Mouse (Mus musculus) skeletal muscle tissue, adult 2 months (tissue): ENCODE results near the gene Dnhd1.
A peak's percentile ranks its signal among the peaks of the same experiment; 100 is the strongest.
"Not testable (repeated sequence)": the region's sequence is repeated elsewhere in the genome, so short reads cannot be mapped to it uniquely, and the experiment has no call there.

Experiments
- DNase-seq: peaks from one replicate; pipeline ENCODE4 v3.0.0-alpha.2; 2012; ENCODE audit warnings: low read depth, low spot score

The Dnhd1 gene

DNA sequence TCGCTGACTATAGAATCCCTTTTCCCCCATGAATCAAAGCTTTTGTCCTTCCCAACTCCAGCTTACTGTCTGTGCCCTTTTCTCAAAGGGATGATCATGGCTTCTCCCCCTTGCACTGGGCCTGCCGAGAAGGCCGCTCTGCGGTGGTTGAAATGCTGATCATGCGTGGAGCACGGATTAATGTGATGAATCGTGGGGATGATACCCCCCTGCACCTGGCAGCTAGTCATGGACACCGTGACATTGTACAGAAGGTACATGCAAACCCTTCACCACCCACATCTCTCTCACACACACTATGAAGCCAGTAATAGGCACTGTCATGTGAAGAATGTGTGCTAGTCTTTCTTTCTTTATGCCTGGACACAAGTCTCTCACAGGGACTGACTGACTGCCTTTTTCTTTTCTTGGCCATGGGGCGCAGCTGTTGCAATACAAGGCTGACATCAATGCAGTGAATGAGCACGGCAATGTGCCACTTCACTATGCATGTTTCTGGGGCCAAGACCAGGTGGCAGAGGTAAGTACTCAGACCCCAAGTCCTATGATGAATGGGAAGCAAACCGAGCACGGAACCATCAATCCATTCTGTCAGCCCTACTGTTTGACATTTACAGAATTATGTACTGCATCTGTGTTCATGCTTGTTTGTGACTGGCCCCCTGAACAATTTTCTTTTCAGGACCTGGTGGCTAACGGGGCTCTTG lies 89.6 kb downstream of the Dnhd1 start:
- no peak for DNase-seq

DNA sequence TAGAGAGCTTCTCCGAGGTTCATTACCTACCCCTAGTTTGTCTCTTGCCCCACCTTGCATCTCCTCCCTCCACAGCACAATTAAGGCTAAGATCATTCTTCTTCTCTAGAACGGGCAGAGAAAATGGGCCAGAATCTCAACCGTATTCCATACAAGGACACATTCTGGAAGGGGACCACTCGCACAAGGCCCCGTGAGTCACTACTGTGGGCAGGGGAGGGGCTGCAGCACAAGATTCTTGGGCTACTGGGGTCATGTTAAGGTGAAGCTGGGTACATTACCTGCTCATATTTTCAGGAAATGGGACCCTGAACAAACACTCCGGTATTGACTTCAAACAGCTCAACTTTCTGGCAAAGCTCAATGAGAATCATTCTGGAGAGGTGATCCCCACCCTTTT lies 90.2 kb downstream of the Dnhd1 start:
- no peak for DNase-seq

DNA sequence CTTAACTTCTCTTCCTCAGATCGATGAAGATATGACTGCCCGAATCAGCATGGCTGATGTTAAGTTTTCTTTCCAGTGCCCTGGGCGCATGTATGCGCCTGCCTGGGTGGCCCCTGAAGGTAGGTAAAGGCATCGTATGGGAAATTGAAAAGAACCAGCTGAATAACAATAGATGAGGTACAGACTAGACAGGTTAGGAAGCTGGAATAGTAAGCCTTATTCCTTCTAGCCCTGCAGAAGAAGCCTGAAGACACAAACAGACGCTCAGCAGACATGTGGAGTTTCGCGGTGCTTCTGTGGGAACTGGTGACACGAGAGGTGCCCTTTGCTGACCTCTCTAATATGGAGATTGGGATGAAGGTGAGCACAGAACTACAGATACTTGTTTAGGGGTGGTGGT lies 91.4 kb downstream of the Dnhd1 start:
- no peak for DNase-seq

DNA sequence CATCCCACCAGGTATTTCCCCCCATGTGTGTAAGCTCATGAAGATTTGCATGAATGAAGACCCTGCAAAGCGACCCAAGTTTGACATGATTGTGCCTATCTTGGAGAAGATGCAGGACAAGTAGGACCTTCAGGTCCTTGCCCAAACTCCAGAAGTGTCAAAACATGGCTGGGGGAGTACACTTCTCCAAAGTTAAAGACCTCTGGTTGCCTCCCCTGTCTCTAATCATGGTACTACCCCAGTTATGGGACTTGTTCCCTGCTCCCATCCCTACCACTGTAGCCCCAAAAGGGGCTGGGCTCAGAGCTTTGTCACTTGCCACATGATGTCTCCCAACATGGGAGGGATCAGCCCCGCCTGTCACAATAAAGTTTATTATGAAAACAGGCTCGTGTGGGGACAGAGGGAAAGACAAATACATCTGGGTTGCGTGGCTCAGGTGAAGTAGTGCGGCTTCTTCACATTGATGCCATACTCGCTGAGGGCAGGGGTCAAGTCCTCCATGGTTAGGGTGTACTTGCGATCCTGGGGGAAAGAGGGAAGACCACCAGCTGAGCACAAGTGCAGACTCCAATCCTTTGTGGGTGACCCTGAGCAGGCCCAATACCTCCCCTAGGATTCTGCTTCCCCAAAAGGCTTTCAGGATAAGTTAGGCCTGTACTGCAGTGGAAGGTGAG lies 92.0 kb downstream of the Dnhd1 start:
- DNase-seq: not testable (repeated sequence)

DNA sequence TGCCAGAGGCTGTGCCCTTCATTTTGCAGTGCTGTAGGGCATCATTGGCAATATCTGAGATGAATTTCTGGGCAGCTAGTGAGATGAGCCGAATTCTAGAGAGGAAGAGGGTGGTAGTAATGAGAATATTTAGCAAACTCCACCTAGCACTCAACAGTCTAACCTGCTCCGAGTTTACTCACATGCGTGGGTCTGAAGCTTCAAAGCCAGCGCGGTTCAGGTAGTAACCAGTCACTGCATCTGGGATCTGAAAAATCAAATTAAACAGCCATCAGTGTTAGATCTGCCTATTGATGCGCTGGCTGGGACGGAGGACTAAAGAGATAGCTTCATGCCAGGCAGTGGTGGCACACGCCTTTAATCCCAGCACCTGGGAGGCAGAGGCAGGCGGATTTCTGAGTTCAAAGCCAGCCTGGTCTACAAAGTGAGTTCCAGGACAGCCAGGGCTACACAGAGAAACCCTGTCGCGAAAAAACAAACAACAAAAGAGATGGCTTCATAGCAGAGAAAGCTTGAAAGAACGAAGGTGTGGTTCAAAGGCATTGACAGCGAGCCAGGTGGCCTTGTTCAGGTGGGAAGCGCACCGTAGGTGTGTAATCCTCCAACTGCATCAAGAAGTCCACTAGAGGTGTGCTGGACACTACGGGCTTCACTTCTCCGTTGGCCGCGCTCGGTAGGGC lies 92.8 kb downstream of the Dnhd1 start:
- DNase-seq: not testable (repeated sequence)

DNA sequence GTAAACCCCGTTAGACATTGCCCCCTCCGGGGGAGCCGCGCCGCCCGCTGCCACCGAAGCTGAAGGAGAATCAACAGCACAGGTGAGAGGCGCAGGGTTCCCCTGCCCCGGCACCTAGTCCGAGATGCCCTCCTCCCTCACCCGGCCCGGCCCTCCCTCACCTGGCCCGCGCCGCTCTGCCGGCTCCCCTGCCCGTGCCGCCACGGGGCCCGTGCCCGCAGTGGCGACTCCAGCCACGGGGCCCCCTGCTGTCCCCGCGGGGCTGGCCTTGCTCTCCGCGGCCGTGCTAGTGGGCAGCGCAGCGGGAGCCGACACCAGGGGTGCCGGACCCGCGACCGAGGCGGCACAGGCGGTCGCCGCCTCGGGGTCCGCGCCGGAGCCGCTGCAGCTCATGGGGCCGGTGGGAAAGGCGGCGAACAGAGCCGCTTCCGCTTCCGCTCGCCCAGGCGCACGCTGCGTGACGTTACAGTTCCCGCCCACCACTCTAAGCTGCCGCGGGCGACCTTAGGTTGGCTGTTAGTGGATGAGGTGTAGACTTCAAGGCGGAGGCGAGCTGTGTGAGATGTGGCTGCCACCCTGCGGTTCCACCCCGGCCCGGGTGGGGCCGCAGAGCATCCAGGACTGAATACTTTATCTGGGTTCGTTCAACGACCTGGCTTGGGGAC lies 93.4 kb downstream of the Dnhd1 start, which contains the start of gene Taf10:
Taf10 (minus strand) TSS at position 436 of the 665 bp plus-strand sequence.
- peak; percentile 78 for DNase-seq

DNA sequence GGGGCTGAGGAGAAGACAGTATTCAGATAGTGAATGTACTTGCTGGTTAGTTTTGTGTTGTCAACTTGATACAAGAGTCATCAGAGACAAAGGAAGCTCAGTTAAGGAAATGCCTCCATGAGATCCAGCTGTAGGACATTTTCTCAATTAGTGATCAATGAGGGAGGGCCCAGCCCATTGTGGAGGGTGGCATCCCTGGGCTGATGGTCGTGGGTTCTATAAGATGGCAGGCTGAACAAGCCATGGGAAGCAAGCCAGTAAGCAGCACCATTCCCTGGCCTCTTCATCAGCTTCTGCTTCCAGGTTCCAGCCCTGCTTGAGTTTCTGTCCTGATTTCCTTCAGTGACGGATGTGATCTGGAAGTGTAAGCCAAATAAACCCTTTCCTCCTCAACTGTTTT lies 97.1 kb downstream of the Dnhd1 start:
- no peak for DNase-seq

DNA sequence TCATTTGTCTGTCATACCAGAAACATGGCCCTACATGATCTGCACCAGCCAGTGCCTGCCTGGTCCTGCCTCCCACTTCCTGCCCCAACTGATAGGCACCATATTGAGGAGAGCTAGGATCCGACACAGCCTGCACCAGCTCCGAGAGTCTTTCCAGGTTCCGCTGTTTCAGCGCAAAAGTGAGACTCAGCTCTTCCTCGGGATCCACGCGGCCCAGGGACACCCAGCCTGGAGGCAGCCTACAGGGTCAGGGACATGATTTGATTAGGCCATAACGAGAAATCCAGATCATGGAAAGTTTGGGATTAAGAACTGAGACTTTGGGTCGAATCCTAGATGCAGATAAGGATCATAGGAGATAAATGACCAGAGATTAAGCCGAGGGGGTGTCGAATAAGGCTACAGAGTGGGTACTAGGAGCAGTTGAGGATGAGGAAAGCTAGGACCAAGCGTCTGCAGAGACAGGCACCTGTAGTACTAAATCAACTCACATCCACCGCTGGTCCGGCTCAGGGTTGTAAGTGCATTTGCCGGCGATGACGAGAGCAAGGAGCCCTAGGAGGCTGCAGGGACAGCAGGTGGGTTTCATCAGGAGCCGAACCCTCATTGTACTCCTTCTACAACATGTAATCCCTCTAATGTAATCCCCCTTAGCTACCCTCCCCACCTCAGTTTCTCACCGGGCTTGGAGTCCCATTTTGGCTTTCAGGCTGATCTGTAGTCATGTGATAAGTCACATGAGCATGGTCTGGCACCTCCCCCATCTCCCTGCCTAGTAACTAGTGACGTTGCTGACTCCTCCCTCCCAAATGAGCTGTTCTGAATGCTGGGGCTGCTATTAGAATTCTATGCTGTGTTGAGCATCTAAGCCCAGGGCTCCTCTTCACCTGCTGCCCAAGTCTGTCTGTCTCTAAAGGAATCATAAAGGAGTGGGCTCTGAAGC lies 101.1 kb downstream of the Dnhd1 start, which contains the start of gene Tpp1:
Tpp1 (minus strand) TSS at position 745 of the 943 bp plus-strand sequence.
- DNase-seq: peak; percentile 96

DNA sequence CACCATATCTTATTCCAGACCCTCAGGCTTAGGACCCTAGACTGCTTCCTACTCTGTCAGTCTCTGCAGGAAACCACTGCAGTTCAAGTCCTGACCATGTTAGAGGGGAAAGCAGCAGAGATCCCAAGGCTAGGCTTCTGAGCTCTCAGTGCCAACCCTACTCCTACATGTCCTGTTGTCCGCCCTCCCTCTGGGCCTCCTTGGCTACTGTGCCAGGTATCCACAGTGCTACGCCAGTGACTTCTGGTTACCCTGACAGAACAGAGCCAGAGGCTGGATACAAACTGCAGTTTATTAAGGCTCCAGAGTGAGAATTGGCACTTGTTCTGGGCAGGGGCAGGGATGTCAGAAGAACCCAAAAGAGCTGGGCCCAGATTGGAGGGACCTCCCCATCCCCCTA lies 102.1 kb downstream of the Dnhd1 start:
- DNase-seq: no peak

DNA sequence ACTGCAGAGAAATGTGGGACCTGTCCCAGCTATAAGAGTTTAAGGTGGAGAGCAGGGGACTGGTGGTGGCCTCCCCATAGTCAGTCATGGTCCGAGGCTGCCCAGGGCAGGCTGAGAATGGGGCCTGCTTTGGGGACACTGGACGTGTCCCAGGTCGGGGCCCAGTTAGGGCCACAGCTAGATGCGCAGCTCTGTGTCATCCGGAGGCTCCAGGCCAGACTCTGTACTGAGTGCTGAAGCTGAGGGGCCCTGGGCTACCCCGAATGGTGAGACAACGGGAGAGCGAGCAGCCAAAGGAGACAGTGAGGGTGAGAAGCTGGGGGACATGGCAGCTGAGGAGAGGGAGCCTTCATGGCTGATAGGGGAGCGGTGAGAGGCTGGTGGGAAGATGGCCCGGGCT lies 102.7 kb downstream of the Dnhd1 start:
- no peak for DNase-seq

DNA sequence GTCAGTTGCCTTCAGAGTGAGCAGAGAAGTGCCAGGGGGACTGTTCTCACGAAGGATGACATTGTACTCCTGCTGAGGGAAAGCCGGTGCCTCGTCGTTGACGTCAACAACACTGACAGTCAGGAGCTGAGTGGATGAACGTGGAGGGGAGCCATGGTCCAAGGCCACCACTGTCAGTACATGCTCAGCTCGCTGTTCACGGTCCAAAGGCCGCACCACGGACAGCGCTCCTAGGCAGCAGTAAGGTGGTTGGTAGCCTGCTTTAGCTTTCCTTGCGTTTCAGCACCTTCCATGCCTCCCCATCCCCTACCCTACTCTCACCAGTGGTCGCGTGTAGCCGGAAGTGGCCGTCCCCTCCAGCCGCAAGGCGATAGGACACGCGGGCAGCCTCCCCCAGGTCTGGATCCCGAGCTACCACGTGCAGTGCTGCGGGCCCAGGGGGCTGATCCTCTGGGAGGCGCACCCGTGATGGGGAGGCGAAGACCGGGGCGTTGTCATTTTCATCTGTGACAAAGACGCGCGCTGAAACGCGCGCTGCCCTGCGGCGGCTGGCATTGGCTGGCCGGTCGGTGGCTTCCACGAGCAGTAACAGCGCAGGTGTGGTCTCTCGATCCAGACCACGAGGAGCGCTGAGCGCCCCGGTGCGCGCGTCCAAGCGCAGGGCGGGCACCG lies 111.3 kb downstream of the Dnhd1 start:
- DNase-seq: no peak

DNA sequence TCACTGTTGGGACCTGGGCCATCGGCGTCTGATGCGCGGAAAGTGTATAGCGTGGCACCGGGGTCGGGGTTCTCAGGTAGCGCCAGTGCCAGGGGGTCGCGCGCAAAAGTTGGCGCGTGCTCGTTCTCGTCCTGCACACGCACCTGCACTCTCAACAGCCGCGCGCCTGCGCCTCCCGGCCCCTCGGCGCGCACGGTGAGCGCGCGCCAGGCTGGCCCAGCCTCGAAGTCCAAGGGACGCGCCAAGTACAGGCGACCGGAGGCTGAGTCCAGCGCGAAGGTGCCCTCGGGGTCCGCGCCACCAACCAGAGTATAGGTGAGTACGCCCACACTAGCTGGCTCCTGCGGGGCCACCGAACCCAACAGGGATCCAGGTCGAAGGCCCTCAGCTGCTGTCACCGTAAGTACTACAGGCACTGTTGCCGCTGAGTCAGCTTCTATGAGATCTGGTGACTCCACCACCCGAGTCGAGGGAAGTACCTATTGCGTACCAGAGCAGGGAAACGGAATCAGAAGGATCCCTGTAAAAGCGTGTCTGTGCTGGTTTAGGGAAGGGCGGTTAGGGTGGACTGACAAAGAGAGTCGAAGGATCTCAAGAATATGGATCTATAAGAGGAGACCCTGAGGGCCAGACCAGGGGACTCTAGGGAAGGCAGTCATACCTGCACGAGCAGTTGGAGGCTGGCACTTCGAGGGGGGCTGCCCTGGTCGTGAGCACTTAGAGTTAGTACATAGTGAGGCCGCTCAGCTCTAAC lies 112.1 kb downstream of the Dnhd1 start:
- DNase-seq: no peak

DNA sequence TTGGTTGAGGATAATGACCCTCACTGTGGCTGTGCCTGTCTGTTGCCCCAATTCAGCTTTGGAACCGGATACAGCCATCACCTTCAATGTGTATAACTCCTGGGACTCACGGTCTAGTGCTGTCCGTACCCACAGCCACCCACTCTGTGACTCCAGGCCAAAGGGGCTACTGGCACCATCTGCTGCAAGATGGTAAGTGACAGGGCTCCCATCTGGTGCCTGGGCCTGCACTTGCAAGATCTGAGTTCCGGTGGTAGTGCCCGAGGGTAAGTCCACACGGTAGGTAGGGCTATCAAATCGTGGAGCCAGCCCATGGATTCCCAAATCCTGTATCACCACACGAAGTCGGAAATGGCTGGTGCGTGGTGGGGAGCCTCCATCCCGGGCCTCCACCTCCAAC lies 113.7 kb downstream of the Dnhd1 start:
- no peak for DNase-seq

DNA sequence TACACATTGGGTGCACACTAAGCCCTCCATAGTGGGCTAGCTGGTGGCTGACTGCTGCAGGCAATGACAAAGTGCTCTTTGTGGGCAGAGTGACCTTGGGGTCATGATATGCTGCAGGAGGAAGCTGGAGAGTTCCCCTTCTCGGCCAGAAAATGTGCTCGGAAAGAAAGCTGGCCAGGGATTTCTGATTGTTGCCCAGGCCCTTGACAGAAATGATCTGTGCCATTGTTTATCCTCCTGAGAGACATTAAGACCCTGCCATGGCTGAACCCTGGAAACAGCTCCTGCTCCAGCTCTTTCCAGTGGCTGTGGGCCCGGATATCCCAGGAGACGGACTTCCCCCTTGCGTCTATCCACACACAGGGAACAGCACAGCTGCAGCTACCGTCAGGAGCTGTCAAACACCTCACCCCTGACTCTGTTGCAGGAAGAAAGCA lies 117.1 kb downstream of the Dnhd1 start:
- DNase-seq: no peak

DNA sequence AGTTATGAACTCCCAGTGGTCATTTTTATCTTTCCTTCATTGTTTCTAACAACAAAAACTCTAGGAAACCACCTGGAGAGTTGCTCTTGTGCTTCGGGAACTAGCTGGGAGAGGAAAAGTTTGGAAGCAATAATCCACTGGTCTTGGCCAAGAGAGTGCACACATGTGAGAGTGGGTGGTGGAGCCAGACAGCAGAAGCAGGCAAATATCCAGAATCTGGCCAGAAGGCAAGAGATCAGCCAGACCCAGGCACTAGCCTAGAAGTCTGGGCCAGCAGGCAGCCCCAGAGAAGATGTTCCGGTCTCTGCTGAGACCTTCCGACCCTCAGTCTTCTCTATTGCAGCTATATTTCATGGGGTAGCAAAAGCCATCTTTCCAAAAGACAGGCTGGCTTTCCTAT lies 119.3 kb downstream of the Dnhd1 start:
- DNase-seq: peak; percentile 68
